Mouse (Mus musculus): ENCODE data around the gene H2-DMb2.

GRCm38 (mm10) chr17:34170877-34171498 lies 27.9 kb downstream of the H2-DMb2 start:
- TF ChIP-seq POLR2A (IDR thresholded peaks at IDR 0.05; ENCODE audit: borderline replicate concordance, low read depth, low read length), result no peak
- TF ChIP-seq CTCF (IDR thresholded peaks at IDR 0.05; ENCODE audit: low read depth, low read length), result no peak

Measured in bone marrow macrophage, adult 2 months (primary cell).